Mouse (Mus musculus) adrenal gland, postnatal 10 days (tissue): ENCODE data around the gene Hcn2. TPM values are rescaled to one million over a fixed set of nuclear protein-coding genes. Genes with fewer than 3 reads are reported as not detected.
"Not testable (repeated sequence)": the region's sequence is repeated elsewhere in the genome, so short reads cannot be mapped to it uniquely, and the experiment has no call there.

Source experiments
- DNase-seq: peaks from one replicate; pipeline ENCODE4 v3.0.0; 2021; ENCODE audit warnings: mixed read lengths
- total RNA-seq, 2 experiments: library from RNA; stranded (reverse); gene quantifications; 2 replicates each; pipeline ENCODE4 v1.2.3; 2021

The Hcn2 gene
- total RNA-seq, 2 experiments from 2014 or later, result 7.2 to 8.7 TPM

DNA sequence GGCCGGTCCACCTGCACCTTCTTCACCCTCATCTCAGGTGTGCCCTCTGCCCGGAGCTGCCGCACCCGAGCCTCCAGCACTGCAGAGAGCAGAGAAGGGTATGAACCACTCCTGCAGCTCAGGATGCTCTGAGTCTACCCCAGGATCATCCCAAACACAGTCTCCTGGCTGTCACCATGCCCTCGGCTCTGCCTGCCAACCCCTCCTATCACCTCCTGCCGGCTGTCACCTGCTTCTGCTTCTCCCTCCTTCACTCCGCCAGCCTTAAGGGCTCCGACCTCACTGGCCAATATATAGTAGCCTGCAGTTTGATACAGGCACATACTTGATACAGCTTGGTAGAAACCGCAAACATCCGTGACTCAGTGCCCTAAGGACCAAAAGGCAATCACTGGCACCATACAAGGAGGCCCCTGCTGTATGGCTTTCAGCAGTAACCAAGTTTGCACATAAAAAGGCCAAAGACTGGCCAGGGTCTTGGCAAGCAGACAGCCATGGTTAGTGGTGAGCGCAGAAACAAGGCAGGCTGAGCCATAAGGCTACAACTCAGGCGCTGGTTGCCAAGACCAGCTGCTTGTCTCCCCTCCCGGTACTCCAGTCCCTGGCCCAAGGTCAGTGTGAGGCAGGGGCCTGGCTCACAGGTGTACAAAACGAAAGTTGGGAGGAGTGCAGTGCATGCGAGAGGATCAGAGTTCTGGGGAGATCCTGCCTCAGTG, 27.4 kb downstream of the Hcn2 start:
- DNase-seq, result no peak

- no peak for DNase-seq
Observed at GRCm38 (mm10) chr10:79745411-79745810, 29.0 kb downstream of the Hcn2 start.

- peak; percentile 94 for DNase-seq
Observed at GRCm38 (mm10) chr10:79745898-79746773, 29.7 kb downstream of the Hcn2 start, which contains the start of gene Polrmt. Gene Polrmt (minus strand): TSS chr10:79746581.

- DNase-seq, result no peak
Observed at GRCm38 (mm10) chr10:79746774-79747151, 30.3 kb downstream of the Hcn2 start.

DNA sequence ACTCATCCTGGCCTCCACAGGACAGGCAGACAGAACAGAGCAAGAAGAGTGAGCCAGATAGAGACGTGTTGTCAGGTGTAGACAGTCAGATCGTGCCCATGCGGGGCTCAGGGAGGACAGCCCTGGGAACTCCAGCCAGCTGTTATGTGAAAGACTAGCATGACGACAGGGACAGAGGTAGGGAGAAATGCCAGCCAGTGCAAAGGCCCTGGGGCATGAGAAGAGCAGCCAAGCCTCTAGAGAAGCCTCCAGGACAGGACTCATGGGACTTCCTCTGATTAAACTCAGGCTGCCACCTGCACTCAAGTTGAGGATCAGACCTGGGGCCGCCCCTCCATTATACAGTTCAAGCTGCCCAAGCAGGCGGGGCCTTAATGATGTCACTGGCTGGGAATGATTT, 32.1 kb downstream of the Hcn2 start:
- DNase-seq, result no peak

DNA sequence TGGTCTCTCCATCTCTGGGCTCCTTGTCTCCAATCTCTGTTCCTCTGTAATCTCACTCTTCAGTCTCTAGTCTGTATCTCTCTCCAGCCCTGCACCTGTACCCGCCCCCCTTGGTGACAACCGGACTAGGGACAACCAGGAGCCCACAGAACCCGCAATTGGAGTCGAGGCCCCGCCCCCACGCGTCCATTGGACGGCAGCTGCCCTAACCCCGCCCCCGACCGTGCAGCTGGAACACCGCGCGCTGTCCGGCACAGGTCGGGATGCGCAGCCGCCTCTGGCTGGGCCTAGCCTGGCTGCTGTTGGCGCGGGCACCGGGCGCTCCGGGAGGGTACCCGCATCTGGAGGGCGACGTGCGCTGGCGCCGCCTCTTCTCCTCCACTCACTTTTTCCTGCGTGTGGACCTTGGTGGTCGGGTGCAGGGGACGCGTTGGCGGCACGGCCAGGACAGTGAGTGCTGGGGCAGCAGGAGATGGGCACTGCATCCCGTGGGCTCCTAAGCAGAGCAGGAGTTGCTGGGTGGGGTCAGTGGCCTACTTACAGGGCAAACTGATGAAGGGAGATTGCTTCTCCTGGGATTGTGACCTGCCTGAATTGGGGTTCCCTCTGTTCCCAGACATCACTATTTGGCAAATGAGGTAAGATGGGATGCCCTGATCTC, 38.6 kb downstream of the Hcn2 start, which contains the start of gene Fgf22:
Gene Fgf22 (plus strand): TSS at position 221 of the 661 bp plus-strand sequence.
- DNase-seq, result peak; percentile 89

GRCm38 (mm10) chr10:79755854-79756253, 39.4 kb downstream of the Hcn2 start:
- DNase-seq, result no peak

- DNase-seq, result no peak
Observed at GRCm38 (mm10) chr10:79756660-79757059, 40.2 kb downstream of the Hcn2 start.

DNA sequence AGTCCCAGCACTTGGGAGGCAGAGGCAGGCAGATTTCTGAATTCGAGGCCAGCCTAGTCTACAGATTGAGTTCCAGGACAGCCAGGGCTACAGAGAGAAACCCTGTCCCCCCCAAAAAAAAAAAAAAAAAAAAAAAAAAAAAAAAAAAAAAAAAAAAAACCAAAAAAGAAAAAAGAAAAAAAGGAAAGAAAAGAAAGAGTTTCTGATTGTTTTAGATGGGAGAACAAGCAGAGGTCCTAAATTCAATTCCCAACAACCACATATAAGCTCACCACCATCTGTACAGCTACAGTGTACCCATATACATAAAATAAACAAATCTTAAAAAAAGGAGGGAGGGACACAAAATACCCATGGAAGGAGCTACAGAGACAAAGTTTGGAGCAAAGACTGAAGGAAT, 43.2 kb downstream of the Hcn2 start:
- DNase-seq, result not testable (repeated sequence)

DNA sequence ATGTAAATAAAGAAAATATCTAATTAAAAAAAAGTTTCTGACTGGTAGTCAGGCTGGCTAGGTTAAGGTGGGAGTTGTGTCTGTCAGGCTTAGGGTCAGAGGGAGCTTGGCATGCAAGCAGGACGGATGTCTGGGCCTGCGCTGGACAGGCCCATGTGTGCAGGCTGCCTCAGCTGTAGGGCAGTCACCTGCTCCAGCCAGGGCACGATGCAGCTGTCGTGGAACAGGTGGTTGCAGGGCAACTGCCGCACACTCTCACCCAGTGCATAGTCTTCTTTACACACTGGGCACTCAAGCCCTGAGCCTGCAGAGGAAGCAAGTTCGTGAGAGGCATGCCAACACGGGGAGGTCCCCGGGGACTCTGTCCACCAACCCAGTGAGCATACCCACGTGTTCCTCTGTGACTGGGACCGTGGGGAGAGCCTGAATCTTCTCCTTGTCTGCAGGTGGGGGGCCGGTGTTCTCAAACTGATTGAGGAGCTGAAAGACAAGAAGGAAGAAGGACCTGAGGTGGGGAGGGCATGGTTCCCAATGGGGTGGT, 44.2 kb downstream of the Hcn2 start:
- peak; percentile 63 for DNase-seq

DNA sequence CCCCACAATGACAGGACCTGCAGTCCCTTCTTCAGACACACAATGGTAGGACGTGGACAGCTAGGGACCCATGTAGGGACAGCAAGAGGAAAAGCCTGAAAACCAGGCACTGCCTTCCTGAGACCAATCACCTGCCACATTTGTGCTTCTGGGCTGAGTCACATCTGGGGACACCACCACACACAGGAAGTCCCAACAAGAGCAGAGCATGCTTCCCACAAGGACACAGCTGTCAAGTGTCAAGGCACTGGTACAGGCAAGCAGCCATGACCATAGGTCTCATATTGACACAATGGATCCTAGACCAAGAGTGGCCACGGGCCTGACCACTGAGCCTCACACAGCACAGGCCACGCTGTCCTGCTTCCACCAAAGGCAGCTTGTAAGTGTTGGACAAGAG, 46.4 kb downstream of the Hcn2 start:
- DNase-seq, result no peak

DNA sequence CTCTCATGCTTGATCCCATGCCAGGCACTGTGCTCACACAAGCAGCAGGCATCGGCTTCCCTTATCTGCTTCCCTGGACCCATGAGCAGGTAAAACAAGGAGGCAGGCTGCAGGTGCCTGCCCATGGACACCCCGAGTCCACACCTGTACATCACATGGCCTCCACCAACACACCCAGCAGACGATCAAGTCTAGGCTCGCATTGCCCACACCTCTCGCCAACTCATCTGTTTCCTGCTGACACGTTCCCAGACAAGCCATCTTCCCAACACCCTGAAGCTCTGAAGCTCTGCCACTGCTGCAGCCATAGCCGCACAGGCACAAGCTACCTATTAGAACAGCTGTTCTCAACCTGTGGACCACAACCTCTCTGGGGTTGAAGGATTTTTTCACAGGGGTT, 47.8 kb downstream of the Hcn2 start:
- no peak for DNase-seq

DNA sequence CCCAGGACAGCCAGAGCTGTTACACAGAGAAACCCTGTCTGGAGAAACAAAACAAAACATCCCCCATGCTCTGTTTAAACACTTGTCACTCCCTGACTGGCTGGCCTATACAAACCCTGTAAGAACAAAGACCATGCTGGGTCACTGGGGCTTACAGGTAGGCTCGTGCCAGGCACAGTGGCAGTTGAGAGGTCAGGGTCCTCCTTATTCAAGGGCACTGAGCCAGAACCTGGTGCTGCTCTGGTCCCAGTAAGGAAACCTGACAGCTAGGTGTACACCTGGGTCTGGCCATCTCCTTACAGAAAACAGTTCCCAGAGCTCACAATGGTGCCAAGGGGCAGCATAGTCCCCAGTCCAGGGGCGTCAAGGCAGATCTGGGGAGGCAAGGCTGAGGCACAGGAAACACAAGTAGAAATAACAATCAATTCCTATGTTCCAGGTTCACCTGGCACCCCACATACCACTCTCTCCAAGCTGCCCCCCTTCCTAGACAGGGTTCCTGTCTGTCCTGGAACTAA, 48.9 kb downstream of the Hcn2 start:
- DNase-seq, result no peak

- no peak for DNase-seq
Observed at GRCm38 (mm10) chr10:79766001-79766507, 49.6 kb downstream of the Hcn2 start.

DNA sequence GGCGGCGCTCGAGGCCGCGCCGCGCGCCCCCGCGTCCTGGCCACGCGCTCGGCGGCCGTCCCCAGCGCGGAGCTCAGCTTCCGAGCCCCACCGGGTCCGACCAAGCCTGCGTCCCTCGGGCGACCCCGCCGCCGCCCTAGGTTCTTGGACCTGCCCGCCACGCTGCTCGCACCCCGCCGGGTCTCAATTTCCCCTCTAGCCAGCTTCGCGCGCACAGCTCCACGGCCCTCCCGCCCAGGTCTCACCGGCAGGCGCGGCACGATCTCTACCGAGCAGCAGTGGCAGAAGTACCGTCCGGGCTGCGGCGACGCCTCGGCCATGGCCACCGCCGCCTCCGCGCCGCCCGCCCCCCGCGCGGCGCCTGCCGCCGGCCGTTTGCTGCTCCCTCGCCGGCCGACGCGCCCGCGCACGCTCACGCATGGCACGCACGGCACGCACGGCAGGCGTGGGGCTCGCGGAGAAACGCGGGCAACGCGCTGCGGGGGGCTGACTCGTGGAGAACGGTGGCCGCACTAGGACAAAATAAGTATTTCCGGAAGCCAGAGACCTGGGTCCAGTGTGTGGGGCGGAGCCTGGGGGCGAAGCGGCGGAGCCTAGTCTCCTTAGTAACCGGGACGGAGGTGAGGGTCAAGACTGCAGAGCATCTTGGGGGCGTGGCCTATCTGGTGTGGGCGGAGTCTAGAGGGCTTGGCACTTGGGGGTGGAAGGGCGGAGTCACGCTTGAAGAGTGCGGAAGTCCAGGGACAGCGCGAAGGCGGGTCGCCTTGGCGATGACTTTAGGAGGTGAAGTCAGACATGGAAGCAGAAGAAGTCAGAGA, 50.3 kb downstream of the Hcn2 start, which contains the start of gene Rnf126:
Gene Rnf126 (minus strand): TSS at position 445 of the 818 bp plus-strand sequence.
- DNase-seq, result peak; percentile 99

GRCm38 (mm10) chr10:79767372-79768244, 51.2 kb downstream of the Hcn2 start:
- peak; percentile 94 for DNase-seq

DNA sequence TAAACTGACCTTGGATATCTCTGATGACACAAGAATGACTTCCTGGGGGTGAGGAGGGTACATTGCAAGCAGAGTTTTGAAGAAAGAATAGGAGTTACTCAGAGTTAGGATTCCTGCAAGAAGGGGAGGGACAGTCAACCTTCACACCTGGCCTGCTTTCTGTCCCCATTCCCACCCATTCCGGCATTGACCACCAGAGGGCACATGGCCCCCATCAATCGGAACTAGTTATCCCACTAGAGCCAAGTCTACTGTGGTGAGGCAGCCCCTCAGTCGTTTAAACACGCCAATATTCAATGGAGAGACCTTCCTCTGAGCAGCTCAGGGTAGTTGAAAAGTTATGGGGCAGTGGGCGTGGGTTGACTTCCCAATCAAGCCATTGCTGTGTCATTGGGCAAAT, 52.0 kb downstream of the Hcn2 start:
- peak; percentile 82 for DNase-seq

GRCm38 (mm10) chr10:79769329-79769728, 52.9 kb downstream of the Hcn2 start:
- no peak for DNase-seq

GRCm38 (mm10) chr10:79772320-79772719, 55.9 kb downstream of the Hcn2 start:
- DNase-seq, result no peak

- DNase-seq, result no peak
Observed at GRCm38 (mm10) chr10:79773208-79773607, 56.8 kb downstream of the Hcn2 start.
